14 mouse cellular contexts compared by ENCODE assay signal in genomic region chr10:84677871-84678270, GRCm38 (mm10).
"Had no signal": no experiment of that assay in that cellular context is flagged by ENCODE, and none has a peak within 500 bp of the region (broad histone marks: within the 10 kb centered on the region; RNA-seq: fewer than 3 reads in every experiment).

No protein-coding gene starts in this region.

- ATAC-seq: liver, postnatal 0 days; midbrain, embryonic 15.5 days had no signal

- H3K9ac ChIP-seq: liver, postnatal 0 days; lung, embryonic 15.5 days; midbrain, embryonic 12.5 days; midbrain, embryonic 15.5 days; neural tube, embryonic 12.5 days; stomach, embryonic 15.5 days had no signal

- DNase-seq: liver, postnatal 0 days; lung, postnatal 14 days; right cerebral cortex, postnatal 14 days; thymus, adult 2 months; thymus, postnatal 25 days; thymus, postnatal 4 days had no signal

- H3K4me1 ChIP-seq: lung, embryonic 15.5 days; midbrain, embryonic 12.5 days; midbrain, embryonic 15.5 days; neural tube, embryonic 12.5 days; stomach, embryonic 15.5 days had no signal

- H3K9me3 ChIP-seq: lung, embryonic 15.5 days; midbrain, embryonic 12.5 days; midbrain, embryonic 15.5 days; neural tube, embryonic 12.5 days; stomach, embryonic 15.5 days had no signal

- H3K4me3 ChIP-seq: lung, embryonic 15.5 days; megakaryocyte, embryonic 14.5 days; midbrain, embryonic 12.5 days; midbrain, embryonic 15.5 days; neural tube, embryonic 12.5 days; stomach, embryonic 15.5 days had no signal

- H3K27me3 ChIP-seq: lung, embryonic 15.5 days; megakaryocyte, embryonic 14.5 days; midbrain, embryonic 15.5 days; neural tube, embryonic 12.5 days; stomach, embryonic 15.5 days had no signal

- H3K27ac ChIP-seq: lung, embryonic 15.5 days; macrophage; midbrain, embryonic 12.5 days; midbrain, embryonic 15.5 days; neural tube, embryonic 12.5 days; stomach, embryonic 15.5 days; stomach, postnatal 0 days had no signal

- H3K4me2 ChIP-seq: lung, embryonic 15.5 days; midbrain, embryonic 12.5 days; midbrain, embryonic 15.5 days; neural tube, embryonic 12.5 days; stomach, embryonic 15.5 days had no signal
